Mouse (Mus musculus) heart, adult 2 months (tissue): ENCODE data around the gene Slit1.

Source experiments
- CTCF ChIP-seq: fragments of 200-600 bp; IDR thresholded peaks from 2 replicates; pipeline ENCODE4 v1.8.1; 2022; ENCODE audit warnings: antibody characterized with exemption, mild to moderate bottlenecking, moderate library complexity
- POLR2A ChIP-seq: fragments of 200-500 bp; IDR thresholded peaks from 2 replicates; pipeline ENCODE4 v1.6.1; 2011; ENCODE audit warnings: mild to moderate bottlenecking, low read depth, low read length, control low read depth; ENCODE audit not compliant: insufficient read depth

GRCm38 (mm10) chr19:41591808-41592207, 151.7 kb downstream of the Slit1 start:
- no peak for TF ChIP-seq CTCF
- TF ChIP-seq POLR2A = no peak
